Mouse (Mus musculus) spleen, postnatal 14 days (tissue): ENCODE measurements around the gene Tspyl4.
A peak's percentile ranks its signal among the peaks of the same experiment; 100 is the strongest.
"Not testable (repeated sequence)": the region's sequence is repeated elsewhere in the genome, so short reads cannot be mapped to it uniquely, and the experiment has no call there.

Experiments
- DNase-seq, 2 experiments: peaks; one replicate each; pipeline ENCODE4 v3.0.0; 2021 to 2022; ENCODE audit warnings: low spot score in 2 of 2

Tspyl4 gene

GRCm38 (mm10) chr10:34297299-34297979, at the start of gene Tspyl4:
Gene Tspyl4 (plus strand): TSS chr10:34297442.
- DNase-seq, result peak; percentile 74 to 85

- DNase-seq, result no peak
These were observed 49.5 kb upstream of the Tspyl4 start for GRCm38 (mm10) chr10:34247757-34248156.

GRCm38 (mm10) chr10:34249594-34249993, 47.6 kb upstream of the Tspyl4 start:
- DNase-seq, result no peak

- not testable (repeated sequence) for DNase-seq
These were observed 44.4 kb upstream of the Tspyl4 start for GRCm38 (mm10) chr10:34252833-34253232.

GRCm38 (mm10) chr10:34265106-34265505, 32.1 kb upstream of the Tspyl4 start:
- no peak for DNase-seq

- no peak for DNase-seq
These were observed 29.8 kb upstream of the Tspyl4 start for GRCm38 (mm10) chr10:34267312-34268070.

GRCm38 (mm10) chr10:34271681-34272080, 25.6 kb upstream of the Tspyl4 start:
- no peak for DNase-seq

- DNase-seq, result no peak
These were observed 16.6 kb upstream of the Tspyl4 start for GRCm38 (mm10) chr10:34280591-34281175.

- DNase-seq, result no peak
These were observed 15.9 kb upstream of the Tspyl4 start for GRCm38 (mm10) chr10:34281211-34281961.

- peak; percentile 97 for DNase-seq
These were observed 15.3 kb upstream of the Tspyl4 start, which contains the start of gene Tspyl1 for GRCm38 (mm10) chr10:34281962-34282388. Gene Tspyl1 (plus strand): TSS chr10:34282190.

GRCm38 (mm10) chr10:34282420-34283238, 14.6 kb upstream of the Tspyl4 start:
- peak; percentile 23 to 35 for DNase-seq

- no peak for DNase-seq
These were observed 337 bp upstream of the Tspyl4 start for GRCm38 (mm10) chr10:34296911-34297298.

GRCm38 (mm10) chr10:34297980-34298753, 925 bp downstream of the Tspyl4 start:
- DNase-seq, result no peak

GRCm38 (mm10) chr10:34300368-34300767, 3.1 kb downstream of the Tspyl4 start:
- no peak for DNase-seq

GRCm38 (mm10) chr10:34307070-34307469, 9.8 kb downstream of the Tspyl4 start:
- DNase-seq, result no peak

- no peak for DNase-seq
These were observed 12.9 kb downstream of the Tspyl4 start for GRCm38 (mm10) chr10:34309915-34310685.

- DNase-seq, result no peak
These were observed 15.3 kb downstream of the Tspyl4 start for GRCm38 (mm10) chr10:34312536-34312935.

- DNase-seq, result no peak
These were observed 19.5 kb downstream of the Tspyl4 start for GRCm38 (mm10) chr10:34316571-34317216.

- no peak for DNase-seq
These were observed 20.0 kb downstream of the Tspyl4 start for GRCm38 (mm10) chr10:34317217-34317606.
